Mouse (Mus musculus): Measurements from ENCODE around the gene Adam34. TPM values are rescaled to one million over a fixed set of nuclear protein-coding genes. Genes with fewer than 3 reads are reported as not detected.
"Not testable (repeated sequence)": the region's sequence is repeated elsewhere in the genome, so short reads cannot be mapped to it uniquely, and the experiment has no call there.

Gene Adam34
- not detected in 2 replicates for polyA plus RNA-seq (2014; fragmentation: Nextera tagmentation; extraction: Ambion mirVana)

GRCm38 (mm10) chr8:43709949-43710348 is at the start of gene Adam34:
Gene Adam34 (minus strand): TSS chr8:43710049.
- H3K36me3 ChIP-seq (ENCODE audit: insufficient read depth): no peaks in the 10 kb centered on the region
- H3K9me3 ChIP-seq (ENCODE audit: low read depth, low read length): no peaks in the 10 kb centered on the region
- no peak within 1 kb of the TSS for H3K9ac ChIP-seq
- DNase-seq (no peak), ATAC-seq (ENCODE audit: insufficient read depth) (no peak)
- no peaks in the 10 kb centered on the region for H3K4me1 ChIP-seq (ENCODE audit: insufficient read depth)
- TF ChIP-seq CTCF (IDR thresholded peaks at IDR 0.05; ENCODE audit: low read depth): no peak
- no peaks in the 10 kb centered on the region for H3K27me3 ChIP-seq (ENCODE audit: insufficient read depth, low read length)
- no peak within 1 kb of the TSS for H3K27ac ChIP-seq (ENCODE audit: low read depth)
- H3K4me3 ChIP-seq (ENCODE audit: low read depth, low read length): no peak within 1 kb of the TSS
- H3K4me2 ChIP-seq: no peak within 1 kb of the TSS

GRCm38 (mm10) chr8:43627176-43627575 is 82.7 kb downstream of the Adam34 start, which contains the start of gene Gm5346:
Gene Gm5346 (minus strand): TSS chr8:43627276.
- WGBS: 85% methylated on average over 3 of the region's 3 CpGs
- no peak for ATAC-seq (ENCODE audit: insufficient read depth)
- Histone ChIP-seq H3K36me3 (ENCODE audit: insufficient read depth) (no peaks in the 10 kb centered on the region), H3K27ac (ENCODE audit: low read depth) (no peak within 1 kb of the TSS), H3K9ac (no peak within 1 kb of the TSS), H3K4me3 (ENCODE audit: low read depth, low read length) (no peak within 1 kb of the TSS), H3K4me2 (no peak within 1 kb of the TSS), H3K4me1 (ENCODE audit: insufficient read depth) (no peaks in the 10 kb centered on the region), H3K27me3 (ENCODE audit: insufficient read depth, low read length) (no peaks in the 10 kb centered on the region), H3K9me3 (ENCODE audit: low read depth, low read length) (no peaks in the 10 kb centered on the region)
- DNase-seq: no peak
- TF ChIP-seq CTCF (IDR thresholded peaks at IDR 0.05; ENCODE audit: low read depth): no peak

GRCm38 (mm10) chr8:43616046-43616445 is 93.8 kb downstream of the Adam34 start:
- Histone ChIP-seq H3K9me3 (ENCODE audit: low read depth, low read length) (no peaks in the 10 kb centered on the region), H3K27ac (ENCODE audit: low read depth) (no peak overlapping the region), H3K9ac (no peak overlapping the region), H3K27me3 (ENCODE audit: insufficient read depth, low read length) (no peaks in the 10 kb centered on the region), H3K4me3 (ENCODE audit: low read depth, low read length) (no peak overlapping the region), H3K4me1 (ENCODE audit: insufficient read depth) (no peaks in the 10 kb centered on the region), H3K4me2 (no peak overlapping the region), H3K36me3 (ENCODE audit: insufficient read depth) (no peaks in the 10 kb centered on the region)
- WGBS: 96% methylated on average over 1 of the region's 1 CpGs
- ATAC-seq (ENCODE audit: insufficient read depth) (no peak), DNase-seq (no peak)
- TF ChIP-seq CTCF (IDR thresholded peaks at IDR 0.05; ENCODE audit: low read depth): no peak

GRCm38 (mm10) chr8:43603657-43604056 is 106.2 kb downstream of the Adam34 start:
- H3K9me3 ChIP-seq (ENCODE audit: low read depth, low read length); H3K36me3 ChIP-seq (ENCODE audit: insufficient read depth); DNase-seq; ATAC-seq (ENCODE audit: insufficient read depth); H3K27me3 ChIP-seq (ENCODE audit: insufficient read depth, low read length); H3K27ac ChIP-seq (ENCODE audit: low read depth); H3K4me2 ChIP-seq; H3K4me3 ChIP-seq (ENCODE audit: low read depth, low read length); H3K9ac ChIP-seq; H3K4me1 ChIP-seq (ENCODE audit: insufficient read depth): not testable (repeated sequence)
- WGBS: 77% methylated on average over 13 of the region's 13 CpGs

DNA sequence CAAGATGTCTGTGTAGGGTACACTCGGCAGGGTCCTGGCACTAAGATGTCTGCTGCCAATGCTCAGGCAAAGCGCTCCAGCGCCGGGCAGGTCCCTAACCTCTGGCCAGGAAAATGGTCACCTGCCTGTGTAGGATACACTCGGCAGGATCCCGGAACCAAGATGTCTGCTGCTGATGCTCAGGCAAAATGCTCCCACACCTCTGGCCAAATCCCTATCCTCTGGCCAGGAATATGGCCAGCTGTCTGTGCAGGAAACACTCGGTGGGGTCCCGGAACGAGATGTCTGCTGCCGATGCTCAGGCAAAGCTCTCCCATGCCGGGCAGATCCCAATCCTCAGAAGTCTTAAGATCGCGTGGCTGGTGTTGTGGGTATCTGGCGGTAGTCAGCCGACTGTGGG is 106.7 kb downstream of the Adam34 start:
- not testable (repeated sequence) for DNase-seq; ATAC-seq (ENCODE audit: insufficient read depth); H3K9me3 ChIP-seq (ENCODE audit: low read depth, low read length); H3K4me1 ChIP-seq (ENCODE audit: insufficient read depth); H3K9ac ChIP-seq; H3K27me3 ChIP-seq (ENCODE audit: insufficient read depth, low read length); H3K4me2 ChIP-seq; H3K4me3 ChIP-seq (ENCODE audit: low read depth, low read length); H3K27ac ChIP-seq (ENCODE audit: low read depth); H3K36me3 ChIP-seq (ENCODE audit: insufficient read depth)
- 88% methylated on average over 15 of the region's 15 CpGs for WGBS

Other genes starting within 250 kb of the Adam34 start
- gene Adam26b, start 181.9 kb downstream of the Adam34 start, polyA plus RNA-seq (2014; fragmentation: Nextera tagmentation; extraction: Ambion mirVana): not detected in 2 replicates
- gene Adam26a, start 133.3 kb downstream of the Adam34 start, polyA plus RNA-seq (2014; fragmentation: Nextera tagmentation; extraction: Ambion mirVana): not detected in 2 replicates
- gene Gm5346, start 82.8 kb downstream of the Adam34 start, polyA plus RNA-seq (2014; fragmentation: Nextera tagmentation; extraction: Ambion mirVana): not detected in 2 replicates